Mouse (Mus musculus): Measurements from ENCODE around the gene Abca8b.
"Not testable (repeated sequence)": the region's sequence is repeated elsewhere in the genome, so short reads cannot be mapped to it uniquely, and the experiment has no call there.

Abca8b gene

DNA sequence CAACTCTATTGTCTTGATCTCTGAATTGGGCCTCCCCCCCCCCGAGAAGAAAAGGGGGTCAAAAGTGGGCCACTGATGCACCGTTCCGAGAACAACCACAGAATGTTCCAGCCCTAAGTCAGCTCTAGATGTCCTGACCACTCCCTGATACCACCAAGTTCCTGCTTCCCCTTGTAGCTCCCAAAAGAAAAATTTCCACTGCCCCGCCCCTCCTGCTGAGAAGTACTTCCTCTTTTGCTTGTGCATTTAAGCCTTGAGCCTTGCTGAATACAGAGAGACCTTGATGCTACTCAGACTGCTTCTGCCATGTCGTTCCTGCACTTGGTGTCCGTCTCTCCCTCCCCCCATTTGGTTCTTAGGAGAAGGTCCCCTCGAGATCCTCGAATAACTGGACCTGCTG lies 82.5 kb downstream of the Abca8b start:
- DNase-seq: not testable (repeated sequence)

DNA sequence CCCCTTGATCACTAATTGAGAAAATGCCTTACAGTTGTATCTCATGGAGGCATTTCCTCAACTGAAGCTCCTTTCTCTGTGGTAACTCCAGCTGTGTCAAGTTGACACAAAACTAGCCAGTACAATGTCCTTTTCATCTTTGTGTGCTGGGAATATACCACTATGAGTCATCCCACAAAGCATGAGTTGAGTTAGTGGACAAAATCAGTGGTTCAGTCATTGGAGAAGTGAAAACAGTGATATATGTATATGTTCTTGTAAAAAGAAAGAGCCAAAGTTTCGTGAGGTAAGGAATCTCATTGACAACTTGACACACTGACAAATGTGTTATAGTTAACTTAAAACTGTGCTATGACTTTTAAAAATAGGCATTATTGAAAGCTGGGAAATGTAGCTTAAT lies 83.5 kb downstream of the Abca8b start:
- not testable (repeated sequence) for DNase-seq

DNA sequence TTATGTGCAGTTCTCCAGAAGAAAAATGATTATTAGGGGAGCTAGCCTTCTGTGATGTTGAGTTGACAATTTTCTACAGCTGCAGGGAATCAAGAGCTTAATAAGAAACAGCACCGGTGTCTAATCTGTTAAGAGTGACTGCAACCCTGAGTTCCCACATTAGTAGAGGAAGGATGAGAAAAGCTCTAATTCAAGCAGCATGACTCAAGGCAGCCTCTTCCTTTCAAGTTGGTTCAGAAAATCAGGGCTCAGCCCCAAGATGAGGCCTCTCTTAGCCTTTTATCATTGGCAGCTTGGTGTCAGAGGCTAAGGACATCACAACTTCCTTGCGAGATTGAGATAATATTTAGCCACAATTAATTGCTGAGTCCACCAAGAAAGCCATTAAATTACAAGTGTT lies 85.8 kb downstream of the Abca8b start:
- no peak for DNase-seq

DNA sequence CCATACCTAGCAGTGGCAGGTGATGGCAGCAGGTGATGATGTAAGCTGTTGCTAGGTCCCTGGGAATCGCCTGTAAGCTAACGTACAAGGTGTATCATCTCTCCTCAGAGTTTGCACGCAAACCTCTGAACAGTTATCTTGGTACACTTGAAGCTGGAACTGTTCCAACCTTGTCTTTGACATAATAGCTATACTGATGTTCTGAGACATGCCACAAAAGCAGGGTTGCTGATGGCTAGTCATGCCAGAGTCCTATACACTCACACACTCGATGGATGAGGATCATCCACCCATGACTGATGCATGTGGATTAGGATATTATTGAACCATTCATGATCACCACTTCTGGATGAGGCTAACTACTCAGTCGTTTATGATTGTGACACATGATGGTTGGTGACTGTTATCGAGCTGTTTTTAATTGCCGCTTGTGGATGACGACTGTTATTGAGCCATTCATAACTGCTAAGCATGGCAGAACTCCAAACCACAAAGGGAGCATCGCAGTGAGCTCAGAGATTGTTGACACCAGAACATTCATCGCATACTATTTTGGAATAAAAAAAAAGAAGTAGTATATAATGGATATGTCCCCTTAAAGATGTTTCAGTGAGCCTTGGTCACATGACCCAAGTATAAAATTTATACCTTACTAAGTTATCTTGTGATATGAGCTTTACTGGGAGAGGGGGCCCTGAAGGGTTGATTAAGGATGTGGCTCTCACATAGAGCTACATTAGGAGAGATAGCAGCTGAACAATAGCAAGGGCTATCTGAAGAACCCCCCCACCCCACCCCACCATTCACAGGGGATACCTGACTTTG lies 87.2 kb downstream of the Abca8b start:
- no peak for DNase-seq

DNA sequence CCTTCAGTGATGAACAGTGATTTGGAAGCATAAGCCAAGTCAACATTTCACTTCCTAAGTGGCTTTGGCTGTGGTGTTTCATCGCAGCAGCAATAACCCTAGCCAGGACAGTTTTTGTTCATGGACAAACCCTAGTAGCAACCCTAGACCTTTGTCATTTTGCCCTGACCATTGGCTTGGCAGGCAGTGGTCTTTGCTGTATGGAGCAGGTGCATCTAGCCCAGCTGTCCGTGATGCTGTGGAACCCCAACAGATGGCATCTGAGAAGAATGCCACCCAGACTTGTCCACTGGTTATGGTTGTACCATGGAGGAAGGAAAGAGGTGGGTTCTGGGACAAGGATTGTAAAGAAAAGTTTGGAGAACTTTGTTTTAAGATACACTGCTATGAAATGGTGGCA lies 88.1 kb downstream of the Abca8b start:
- DNase-seq: no peak

DNA sequence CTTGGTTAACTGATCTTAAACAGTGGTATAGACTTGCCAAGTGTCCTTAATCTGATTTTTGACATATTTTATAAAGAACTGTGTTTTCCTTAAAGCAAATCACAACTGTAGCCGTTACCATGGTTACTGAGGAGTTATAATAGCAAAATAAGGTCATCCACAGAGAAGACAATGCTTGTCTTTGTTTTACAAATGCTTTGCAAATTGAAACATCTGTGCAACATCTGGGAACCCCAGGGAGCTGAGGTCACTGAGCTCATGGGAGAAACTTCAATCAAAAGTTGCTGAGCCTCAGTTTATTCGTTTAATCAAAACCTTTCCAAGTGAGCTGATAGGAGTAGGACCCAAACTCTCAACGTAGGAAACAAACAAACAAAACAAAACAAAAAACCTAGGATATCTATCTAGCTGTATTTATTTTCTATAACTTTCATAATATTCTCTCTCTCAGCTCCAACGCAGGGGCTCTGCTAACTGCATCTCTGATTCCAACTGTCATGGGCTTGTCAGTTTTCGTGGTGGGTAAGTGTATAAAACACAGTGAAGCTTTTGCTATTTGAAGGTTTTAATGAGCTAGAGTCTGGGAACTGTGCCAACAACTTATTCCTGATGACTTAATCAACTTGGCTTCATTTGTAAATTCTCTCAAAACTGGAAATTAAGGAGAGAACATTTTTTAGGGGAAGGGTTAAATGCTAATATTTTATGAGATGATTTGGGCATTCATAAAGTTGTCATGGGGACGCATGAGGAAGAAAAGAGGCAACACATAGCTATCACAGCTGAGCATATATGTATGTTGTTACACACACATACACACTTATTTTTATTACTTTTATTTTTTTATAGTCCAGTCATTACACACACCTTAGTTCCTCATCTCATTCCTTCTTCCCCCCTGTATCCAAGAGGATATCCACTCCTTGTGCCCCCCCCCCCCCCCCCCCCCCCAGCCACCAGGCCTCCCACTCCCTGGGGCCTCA lies 92.7 kb downstream of the Abca8b start:
- DNase-seq: peak; percentile 24

DNA sequence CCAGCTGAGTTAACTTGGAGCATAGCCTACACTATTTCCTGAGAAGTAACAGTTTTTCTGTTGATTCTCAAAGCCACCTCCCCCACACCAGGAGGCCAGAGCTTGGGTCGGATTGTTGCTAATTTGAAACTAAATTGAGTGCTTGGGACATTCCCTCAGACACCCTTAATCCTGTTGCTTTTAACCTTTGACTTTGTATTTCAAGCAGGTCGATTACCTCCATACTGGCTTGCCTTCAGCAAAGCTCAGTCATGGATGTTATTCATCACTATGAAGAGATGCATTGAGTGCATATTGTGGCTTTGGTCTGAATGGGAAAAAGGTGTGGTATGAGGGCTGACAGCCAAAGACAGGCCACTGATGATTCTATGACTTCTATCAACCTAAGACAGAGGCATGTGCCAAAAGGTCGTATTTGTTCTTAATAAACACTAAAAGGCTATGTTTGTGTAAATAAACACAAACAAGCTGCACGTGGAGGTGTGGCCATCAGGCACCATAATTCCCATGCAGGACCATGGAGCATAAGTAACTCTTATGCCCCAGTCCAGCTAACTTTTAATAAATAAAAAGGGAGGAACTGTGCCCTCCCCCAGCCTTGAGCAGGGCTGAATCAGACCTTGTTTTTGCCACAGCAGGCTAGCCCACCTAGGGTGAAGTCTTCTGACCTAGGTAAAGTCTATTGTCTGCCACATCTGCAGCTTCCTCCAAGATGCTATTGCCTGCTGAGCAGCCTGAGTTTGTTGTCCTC lies 95.0 kb downstream of the Abca8b start:
- DNase-seq: no peak

DNA sequence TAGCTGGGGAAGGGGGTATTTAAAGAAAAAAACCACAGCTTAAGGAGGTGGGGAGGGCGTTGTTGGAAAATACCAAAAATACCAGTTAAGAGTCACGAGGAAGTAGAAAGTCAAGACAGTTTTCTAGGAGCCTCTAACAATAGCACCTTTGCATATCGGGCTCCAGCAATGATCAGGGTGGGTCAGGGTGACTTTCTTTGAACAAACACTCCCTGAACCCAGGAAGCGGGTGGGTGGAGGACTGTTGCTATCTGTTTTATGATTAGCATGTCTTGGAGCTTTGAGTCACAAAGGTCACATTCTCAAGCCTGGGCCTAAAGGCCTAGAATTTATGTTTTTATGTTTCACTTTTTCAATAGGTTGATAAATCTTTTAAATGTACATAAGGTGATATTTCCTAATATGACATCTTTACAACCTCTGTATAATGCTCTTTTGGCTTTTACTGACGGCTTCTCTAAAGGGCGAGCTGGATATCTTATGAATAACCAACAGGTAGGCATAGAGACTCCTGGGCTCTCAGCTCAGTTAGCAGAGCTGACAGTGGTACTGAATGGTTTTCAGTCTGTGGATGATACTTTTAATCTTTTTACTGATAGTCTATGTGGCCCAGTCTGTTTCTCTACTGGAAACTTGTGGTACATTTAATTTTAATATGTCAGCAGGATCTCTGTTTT lies 96.7 kb downstream of the Abca8b start:
- no peak for DNase-seq

DNA sequence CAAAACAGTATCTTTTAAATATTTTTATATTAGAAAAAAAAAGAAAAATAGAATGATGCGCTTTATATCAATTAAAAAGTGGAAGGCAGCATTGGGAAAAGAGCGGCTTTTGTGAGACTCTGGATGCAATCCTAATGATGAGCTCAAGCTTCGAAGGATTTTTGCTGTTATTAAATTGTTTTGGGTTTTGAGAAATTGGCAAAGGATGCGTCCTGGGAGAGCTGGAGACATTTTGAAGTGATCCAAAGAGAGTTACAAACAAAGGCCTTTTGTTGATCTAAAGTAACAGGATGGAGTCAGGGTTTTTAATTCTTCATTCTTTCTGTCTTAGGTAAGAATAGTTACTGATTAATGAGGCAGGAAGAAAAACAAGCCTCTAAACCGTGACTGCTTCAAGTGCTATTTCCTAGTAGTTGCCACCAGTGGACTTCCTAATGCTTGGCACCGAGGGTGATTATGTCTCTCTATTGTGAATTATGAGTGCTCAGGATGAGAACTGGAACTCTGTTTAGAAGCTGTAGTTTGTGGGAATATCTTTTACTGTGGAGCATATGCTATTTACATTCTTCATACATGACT lies 99.6 kb downstream of the Abca8b start:
- DNase-seq: no peak

DNA sequence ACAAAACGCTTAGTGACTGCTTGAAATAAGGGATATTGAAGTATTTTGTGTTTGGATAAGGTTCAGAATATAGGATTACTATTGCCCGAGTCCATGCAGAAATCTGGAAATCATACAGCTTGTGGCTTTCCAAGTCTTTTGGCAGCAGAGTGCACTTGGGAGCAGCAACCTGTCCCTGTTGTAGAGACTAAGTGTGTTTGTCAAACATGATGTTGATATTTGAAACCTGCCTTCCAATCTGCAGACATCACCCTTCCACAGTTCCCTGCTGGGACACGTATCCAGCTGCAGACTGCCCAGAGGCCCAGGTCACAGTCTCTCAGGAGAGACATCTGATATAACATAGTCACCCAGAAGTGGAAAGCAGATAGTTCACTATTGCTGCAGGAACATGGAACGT lies 100.1 kb downstream of the Abca8b start:
- no peak for DNase-seq

DNA sequence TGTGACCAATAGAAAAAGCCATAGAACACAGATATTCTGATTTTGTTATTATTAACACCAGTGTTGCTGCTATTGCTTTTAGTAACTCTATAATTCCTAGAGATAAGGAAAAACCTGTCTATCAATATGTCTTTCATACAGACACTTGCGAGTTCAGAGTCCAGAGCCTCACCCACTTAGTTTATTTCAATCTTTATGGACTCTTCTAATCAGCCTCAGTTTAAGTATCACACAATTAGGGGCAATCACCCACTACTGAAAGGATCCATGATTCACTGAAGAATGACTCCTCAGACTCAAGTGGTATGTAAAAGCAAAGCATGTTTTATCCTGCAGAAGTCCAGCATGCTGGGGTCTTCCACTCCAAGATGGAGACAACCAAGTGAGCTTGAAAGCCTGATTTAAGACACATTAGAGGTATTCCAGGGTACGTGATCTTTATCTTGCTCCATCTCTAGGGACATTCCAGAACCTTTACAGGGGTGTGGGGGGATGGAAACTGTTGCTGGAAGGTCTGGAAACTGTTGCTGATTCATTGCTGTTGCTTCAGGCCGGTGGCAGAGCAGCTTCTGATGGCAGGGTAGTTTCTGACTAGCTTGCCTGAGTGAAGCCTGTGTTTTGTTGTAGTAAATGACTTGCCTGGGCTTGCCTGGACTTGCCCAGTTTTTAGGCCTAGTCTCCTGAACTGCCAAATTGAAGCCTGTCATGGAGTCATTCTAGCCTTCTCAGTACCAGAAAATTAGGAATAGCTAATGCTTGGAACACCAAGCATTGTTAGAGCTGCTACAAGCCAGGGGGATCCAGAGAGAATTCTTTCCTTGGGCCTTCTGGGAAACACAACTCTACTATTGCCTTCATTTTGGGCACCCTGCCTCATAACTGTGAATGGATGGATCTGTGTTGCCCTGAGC lies 101.5 kb downstream of the Abca8b start:
- no peak for DNase-seq

DNA sequence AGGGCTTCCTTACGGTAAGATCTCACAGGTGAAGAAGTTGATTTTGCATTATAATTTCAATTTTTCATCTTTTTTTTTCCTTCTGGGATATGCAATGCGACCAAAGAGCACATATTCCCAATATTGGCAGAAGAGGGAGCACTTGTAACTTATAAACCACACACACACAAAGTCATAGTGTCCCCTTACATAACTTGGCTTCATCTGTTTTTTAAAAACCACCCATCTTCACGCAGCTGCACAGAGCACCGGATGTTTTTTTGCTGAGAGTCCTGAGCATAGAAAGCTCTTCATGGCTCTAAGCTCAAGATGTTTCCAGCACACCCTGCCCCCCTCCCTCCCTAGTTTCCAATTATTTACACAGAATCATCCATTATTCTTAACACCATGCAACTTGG lies 103.7 kb downstream of the Abca8b start:
- peak; percentile 49 for DNase-seq

DNA sequence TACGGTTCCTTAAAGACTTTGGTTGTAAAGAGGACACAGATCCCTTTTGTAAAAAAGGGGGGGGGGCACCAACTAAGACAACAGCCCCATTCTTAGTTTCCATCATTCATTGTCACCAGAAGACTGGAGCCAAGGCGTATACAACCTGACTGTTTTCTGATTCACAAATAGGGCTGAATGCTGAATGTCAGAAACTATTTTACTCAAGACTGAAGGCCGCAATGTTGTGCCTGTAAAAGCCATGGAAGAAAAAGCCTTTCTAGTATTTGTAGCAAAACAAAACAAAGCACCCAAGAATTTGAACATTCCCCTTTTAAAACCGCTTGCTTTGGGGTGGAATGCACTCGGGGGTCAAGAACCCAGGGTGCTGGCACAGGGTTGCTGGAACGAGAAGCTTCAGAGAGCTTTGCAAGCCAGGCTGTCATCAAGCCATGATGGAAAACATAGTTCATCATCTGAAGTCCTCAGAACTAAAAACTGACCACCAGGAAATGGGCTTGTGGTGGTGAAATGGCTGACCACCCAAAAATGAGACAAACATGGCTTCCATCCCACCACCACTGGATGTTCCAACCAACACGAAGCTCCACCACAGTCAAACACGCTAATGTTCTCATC lies 104.2 kb downstream of the Abca8b start:
- no peak for DNase-seq

DNA sequence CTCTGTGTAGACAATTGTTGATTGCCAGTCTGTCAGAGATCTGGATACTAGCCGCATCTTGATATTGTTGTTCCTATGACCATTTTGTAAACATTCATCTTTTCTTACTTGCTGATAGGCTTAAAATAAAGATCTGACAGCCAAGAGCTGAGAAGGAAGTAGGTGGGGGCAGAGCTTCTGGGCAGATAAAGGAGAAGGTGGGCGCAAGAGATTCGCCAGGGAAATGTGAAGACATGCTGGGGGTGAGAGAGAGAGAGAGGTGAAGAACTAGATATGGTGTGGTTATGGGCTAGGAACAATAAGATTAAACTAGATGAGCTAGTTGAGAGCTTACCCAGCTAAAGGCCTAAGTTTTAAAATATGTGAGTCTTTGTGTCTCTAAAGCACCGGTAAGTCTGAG lies 106.0 kb downstream of the Abca8b start:
- no peak for DNase-seq

DNA sequence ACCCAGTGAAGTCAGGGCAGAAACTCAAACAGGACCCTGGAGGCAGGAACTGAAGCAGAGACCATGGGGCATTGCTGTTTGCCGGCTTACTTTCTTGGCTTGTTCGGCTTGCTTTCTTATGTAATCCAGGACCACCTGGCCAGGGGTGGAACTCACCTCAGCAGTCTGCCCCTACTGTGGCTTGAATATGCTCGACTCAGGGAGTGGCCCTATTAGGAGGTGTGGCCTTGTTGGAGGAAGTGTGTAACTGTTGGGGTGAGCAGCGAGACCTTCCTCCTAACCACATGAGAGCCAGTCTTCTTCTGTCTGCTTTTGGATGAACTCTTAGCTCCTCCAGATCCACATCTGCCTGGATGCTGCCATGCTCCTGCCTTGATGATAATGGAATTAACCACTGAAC lies 108.9 kb downstream of the Abca8b start:
- DNase-seq: no peak

DNA sequence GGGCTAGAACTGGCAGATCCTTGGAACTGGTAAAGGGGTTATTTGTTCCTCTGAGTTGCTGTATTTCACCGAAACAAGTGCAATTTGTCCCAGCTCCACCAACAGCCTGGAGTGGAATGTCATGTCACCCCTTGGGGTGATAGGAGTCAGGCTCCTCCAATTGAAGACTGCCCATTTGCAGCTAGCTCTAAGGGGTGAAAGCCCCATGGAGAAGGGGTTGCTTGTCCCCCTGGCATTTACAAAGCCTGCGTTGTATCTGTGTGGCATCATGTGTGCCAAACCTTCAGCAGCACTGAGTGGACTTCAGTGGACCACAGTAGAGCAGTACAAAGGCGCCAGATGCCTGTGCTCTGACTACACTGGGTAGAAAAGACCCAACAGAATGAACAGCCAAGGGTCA lies 110.1 kb downstream of the Abca8b start:
- DNase-seq: no peak

DNA sequence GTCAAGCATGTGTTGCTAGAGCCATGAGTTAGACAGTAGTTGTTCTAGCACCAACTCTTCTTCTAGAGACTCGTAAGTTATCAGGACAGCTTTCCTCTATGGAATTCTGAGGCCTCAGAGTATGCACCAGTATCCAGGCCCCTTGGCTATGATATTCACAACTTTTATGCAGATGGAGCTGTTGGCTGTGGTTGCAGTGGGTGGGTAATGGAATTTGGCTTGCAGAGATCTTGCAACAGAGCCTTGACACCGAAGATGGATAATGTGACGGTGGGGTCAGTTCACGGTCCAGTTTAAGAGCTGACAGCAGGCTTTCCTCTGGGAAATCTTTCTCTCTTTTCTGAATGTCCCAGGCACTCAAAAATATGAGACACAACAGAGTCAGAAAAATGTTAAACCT lies 110.8 kb downstream of the Abca8b start:
- no peak for DNase-seq

DNA sequence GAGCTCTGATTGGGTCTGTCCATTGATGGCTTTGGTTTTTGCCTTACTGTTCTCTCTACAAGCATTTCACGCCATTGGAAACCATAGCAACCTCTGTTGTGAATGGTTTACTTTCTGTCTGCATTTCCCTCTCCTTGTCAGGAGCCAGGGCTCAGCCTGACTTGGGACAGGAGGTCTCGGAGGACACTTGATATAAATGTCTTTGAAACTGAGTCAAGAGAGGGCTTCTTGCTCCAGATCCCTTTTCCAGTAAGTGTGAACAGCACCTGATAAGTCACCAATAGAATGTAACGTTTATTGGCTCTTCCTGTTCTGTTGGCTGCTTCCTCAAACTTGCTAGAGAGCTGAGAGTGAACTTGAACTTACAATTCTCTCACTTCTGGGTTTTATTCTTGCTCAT lies 111.5 kb downstream of the Abca8b start:
- no peak for DNase-seq

Data from layer of hippocampus, adult 9-11 months (tissue).